Mouse (Mus musculus): ENCODE measurements around the gene Nf1. TPM values are rescaled to one million over a fixed set of nuclear protein-coding genes. Genes with fewer than 3 reads are reported as not detected.
A peak's percentile ranks its signal among the peaks of the same experiment; 100 is the strongest.

Gene Nf1
- 0.20 and 0.22 TPM in 2 replicates for polyA plus RNA-seq (2012)

GRCm38 (mm10) chr11:79339234-79339807 lies at the start of gene Nf1:
Gene Nf1 (plus strand): TSS chr11:79339693.
- TF ChIP-seq GATA1 (IDR thresholded peaks at IDR 0.05; ENCODE audit: low read length): no peak
- no peak for TF ChIP-seq TAL1 (IDR thresholded peaks at IDR 0.05; ENCODE audit: low read length)
- peak within 1 kb of the TSS; percentile 84 for H3K4me3 ChIP-seq (replicated peaks)
- no peaks in the 10 kb centered on the region for H3K27me3 ChIP-seq (ENCODE audit: control insufficient read depth)
- peaks cover 22% of the 10 kb centered on the region for H3K4me1 ChIP-seq (ENCODE audit: control insufficient read depth)
- no peaks in the 10 kb centered on the region; the same call in 1 of the 2 replicates for H3K36me3 ChIP-seq (ENCODE audit: control insufficient read depth)
- peaks cover 5% of the 10 kb centered on the region for H3K9me3 ChIP-seq (ENCODE audit: control insufficient read depth, low read length)

DNA sequence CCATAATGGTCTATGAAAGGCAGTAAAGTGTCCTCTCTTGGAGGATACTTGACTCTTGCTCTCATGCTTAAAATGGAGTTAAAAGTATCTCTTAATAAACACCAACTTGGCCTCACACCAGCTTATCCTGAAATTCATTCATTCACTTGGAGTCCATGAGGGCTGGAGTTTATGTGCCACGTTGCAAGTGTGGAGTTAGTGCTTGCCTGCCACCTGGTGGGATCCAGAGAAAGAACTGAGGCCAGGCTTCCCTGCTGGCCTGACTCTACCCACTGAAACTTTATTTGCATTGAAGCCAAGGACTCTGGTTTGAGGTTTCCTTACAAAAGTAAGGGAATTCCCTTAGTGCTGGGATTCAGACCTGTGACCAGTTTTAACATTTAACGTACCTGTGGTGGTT lies 49.0 kb upstream of the Nf1 start:
- H3K4me3 ChIP-seq (replicated peaks): no peak overlapping the region
- no peaks in the 10 kb centered on the region for H3K9me3 ChIP-seq (ENCODE audit: control insufficient read depth, low read length)
- H3K36me3 ChIP-seq (ENCODE audit: control insufficient read depth): no peaks in the 10 kb centered on the region
- H3K4me1 ChIP-seq (ENCODE audit: control insufficient read depth): peaks cover 14% of the 10 kb centered on the region
- H3K27me3 ChIP-seq (ENCODE audit: control insufficient read depth): no peaks in the 10 kb centered on the region
- TF ChIP-seq GATA1 (IDR thresholded peaks at IDR 0.05; ENCODE audit: low read length) (no peak), TAL1 (IDR thresholded peaks at IDR 0.05; ENCODE audit: low read length) (no peak)

GRCm38 (mm10) chr11:79291651-79292050 lies 47.8 kb upstream of the Nf1 start:
- Histone ChIP-seq H3K9me3 (ENCODE audit: control insufficient read depth, low read length) (no peaks in the 10 kb centered on the region), H3K4me1 (ENCODE audit: control insufficient read depth) (peaks cover 6% of the 10 kb centered on the region)
- TF ChIP-seq TAL1 (IDR thresholded peaks at IDR 0.05; ENCODE audit: low read length) (no peak), GATA1 (IDR thresholded peaks at IDR 0.05; ENCODE audit: low read length) (no peak)

DNA sequence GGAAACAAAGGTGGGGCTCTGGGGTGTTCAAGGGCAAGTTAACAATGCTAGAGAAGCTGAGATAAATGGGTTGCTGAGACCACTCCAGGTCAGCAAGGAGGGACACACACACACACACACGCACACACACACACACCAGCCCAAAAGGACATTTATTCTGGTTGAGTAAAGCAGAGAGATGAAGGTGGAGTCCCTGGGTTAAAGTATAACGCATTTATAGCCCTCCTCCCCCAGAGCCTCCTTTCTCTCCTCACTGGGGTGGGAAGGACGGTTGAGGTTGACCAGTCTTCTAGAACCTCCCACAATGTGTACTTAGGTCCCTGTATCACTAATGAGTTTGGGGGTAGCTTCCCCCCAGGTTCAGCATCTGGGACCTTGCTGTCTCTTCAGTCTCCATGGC lies 47.4 kb upstream of the Nf1 start:
- peaks cover 3% of the 10 kb centered on the region for H3K4me1 ChIP-seq (ENCODE audit: control insufficient read depth)
- no peak for TF ChIP-seq TAL1 (IDR thresholded peaks at IDR 0.05; ENCODE audit: low read length)
- TF ChIP-seq GATA1 (IDR thresholded peaks at IDR 0.05; ENCODE audit: low read length): no peak
- H3K27me3 ChIP-seq (ENCODE audit: control insufficient read depth): no peaks in the 10 kb centered on the region
- no peaks in the 10 kb centered on the region for H3K36me3 ChIP-seq (ENCODE audit: control insufficient read depth)
- no peaks in the 10 kb centered on the region for H3K9me3 ChIP-seq (ENCODE audit: control insufficient read depth, low read length)
- H3K4me3 ChIP-seq (replicated peaks): no peak overlapping the region

More at GRCm38 (mm10) chr11:79291651-79292050, 47.8 kb upstream of the Nf1 start:
- Histone ChIP-seq H3K36me3 (ENCODE audit: control insufficient read depth) (no peaks in the 10 kb centered on the region), H3K4me3 (replicated peaks) (no peak overlapping the region), H3K27me3 (ENCODE audit: control insufficient read depth) (no peaks in the 10 kb centered on the region)

GRCm38 (mm10) chr11:79293025-79293424 lies 46.5 kb upstream of the Nf1 start:
- Histone ChIP-seq H3K4me3 (replicated peaks) (no peak overlapping the region), H3K36me3 (ENCODE audit: control insufficient read depth) (no peaks in the 10 kb centered on the region), H3K4me1 (ENCODE audit: control insufficient read depth) (no peaks in the 10 kb centered on the region), H3K27me3 (ENCODE audit: control insufficient read depth) (no peaks in the 10 kb centered on the region), H3K9me3 (ENCODE audit: control insufficient read depth, low read length) (no peaks in the 10 kb centered on the region)
- TF ChIP-seq GATA1 (IDR thresholded peaks at IDR 0.05; ENCODE audit: low read length) (no peak), TAL1 (IDR thresholded peaks at IDR 0.05; ENCODE audit: low read length) (no peak)

- Histone ChIP-seq H3K27me3 (ENCODE audit: control insufficient read depth) (no peaks in the 10 kb centered on the region), H3K36me3 (ENCODE audit: control insufficient read depth) (no peaks in the 10 kb centered on the region), H3K4me3 (replicated peaks) (no peak overlapping the region), H3K9me3 (ENCODE audit: control insufficient read depth, low read length) (no peaks in the 10 kb centered on the region), H3K4me1 (ENCODE audit: control insufficient read depth) (no peaks in the 10 kb centered on the region)
- no peak for TF ChIP-seq GATA1 (IDR thresholded peaks at IDR 0.05; ENCODE audit: low read length)
- TF ChIP-seq TAL1 (IDR thresholded peaks at IDR 0.05; ENCODE audit: low read length): no peak
These were observed 45.5 kb upstream of the Nf1 start for GRCm38 (mm10) chr11:79293971-79294370.

DNA sequence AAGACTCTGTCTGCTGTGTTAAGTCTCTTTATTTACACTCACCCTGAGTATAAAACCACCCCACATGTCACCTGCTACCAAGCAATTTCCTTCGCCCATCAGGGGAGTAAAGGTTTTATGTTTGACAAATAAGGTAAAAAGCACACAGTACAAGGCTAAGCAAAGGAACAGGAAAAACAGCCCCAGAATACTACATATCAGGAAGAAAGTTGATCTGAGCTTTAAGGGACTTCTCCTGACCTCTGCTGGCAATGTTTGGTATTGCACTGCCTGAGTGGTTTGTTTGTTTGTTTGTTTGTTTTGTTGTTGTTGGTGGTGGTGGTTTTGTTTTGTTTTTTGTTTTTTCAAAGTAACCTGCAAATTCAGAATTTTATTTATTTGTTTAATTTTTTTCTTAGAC lies 43.3 kb upstream of the Nf1 start:
- H3K36me3 ChIP-seq (ENCODE audit: control insufficient read depth): no peaks in the 10 kb centered on the region
- TF ChIP-seq TAL1 (IDR thresholded peaks at IDR 0.05; ENCODE audit: low read length): no peak
- no peak for TF ChIP-seq GATA1 (IDR thresholded peaks at IDR 0.05; ENCODE audit: low read length)
- H3K27me3 ChIP-seq (ENCODE audit: control insufficient read depth): no peaks in the 10 kb centered on the region
- no peaks in the 10 kb centered on the region for H3K4me1 ChIP-seq (ENCODE audit: control insufficient read depth)
- H3K9me3 ChIP-seq (ENCODE audit: control insufficient read depth, low read length): no peaks in the 10 kb centered on the region
- no peak overlapping the region for H3K4me3 ChIP-seq (replicated peaks)

GRCm38 (mm10) chr11:79296856-79297491 lies 42.5 kb upstream of the Nf1 start, which contains the start of gene Gm9964:
Gene Gm9964 (minus strand): TSS chr11:79296906.
- H3K36me3 ChIP-seq (ENCODE audit: control insufficient read depth): no peaks in the 10 kb centered on the region
- H3K4me1 ChIP-seq (ENCODE audit: control insufficient read depth): no peaks in the 10 kb centered on the region
- no peak within 1 kb of the TSS for H3K4me3 ChIP-seq (replicated peaks)
- no peaks in the 10 kb centered on the region for H3K9me3 ChIP-seq (ENCODE audit: control insufficient read depth, low read length)
- no peak for TF ChIP-seq GATA1 (IDR thresholded peaks at IDR 0.05; ENCODE audit: low read length)
- no peak for TF ChIP-seq TAL1 (IDR thresholded peaks at IDR 0.05; ENCODE audit: low read length)
- H3K27me3 ChIP-seq (ENCODE audit: control insufficient read depth): no peaks in the 10 kb centered on the region

- Histone ChIP-seq H3K36me3 (ENCODE audit: control insufficient read depth) (no peaks in the 10 kb centered on the region), H3K27me3 (ENCODE audit: control insufficient read depth) (no peaks in the 10 kb centered on the region), H3K4me1 (ENCODE audit: control insufficient read depth) (no peaks in the 10 kb centered on the region), H3K9me3 (ENCODE audit: control insufficient read depth, low read length) (no peaks in the 10 kb centered on the region), H3K4me3 (replicated peaks) (no peak overlapping the region)
- TF ChIP-seq GATA1 (IDR thresholded peaks at IDR 0.05; ENCODE audit: low read length): no peak
- TF ChIP-seq TAL1 (IDR thresholded peaks at IDR 0.05; ENCODE audit: low read length): no peak
These were observed 39.6 kb upstream of the Nf1 start for GRCm38 (mm10) chr11:79299719-79300431.

Measured in erythroblast, embryonic 14.5 days (primary cell).